Mouse (Mus musculus) olfactory bulb, adult 2 months (tissue): Measurements from ENCODE around the gene Kdm1b.

Source experiments
- CTCF ChIP-seq: fragments of 200-500 bp; IDR thresholded peaks from 2 replicates; pipeline ENCODE4 v1.5.1; 2012; ENCODE audit warnings: low read depth, mild to moderate bottlenecking, low read length, moderate library complexity; ENCODE audit not compliant: insufficient read depth
- POLR2A ChIP-seq: fragments of 200-500 bp; IDR thresholded peaks from 2 replicates; pipeline ENCODE4 v1.6.1; 2012; ENCODE audit warnings: mild to moderate bottlenecking, low read depth, low read length, moderate library complexity; ENCODE audit not compliant: insufficient read depth

DNA sequence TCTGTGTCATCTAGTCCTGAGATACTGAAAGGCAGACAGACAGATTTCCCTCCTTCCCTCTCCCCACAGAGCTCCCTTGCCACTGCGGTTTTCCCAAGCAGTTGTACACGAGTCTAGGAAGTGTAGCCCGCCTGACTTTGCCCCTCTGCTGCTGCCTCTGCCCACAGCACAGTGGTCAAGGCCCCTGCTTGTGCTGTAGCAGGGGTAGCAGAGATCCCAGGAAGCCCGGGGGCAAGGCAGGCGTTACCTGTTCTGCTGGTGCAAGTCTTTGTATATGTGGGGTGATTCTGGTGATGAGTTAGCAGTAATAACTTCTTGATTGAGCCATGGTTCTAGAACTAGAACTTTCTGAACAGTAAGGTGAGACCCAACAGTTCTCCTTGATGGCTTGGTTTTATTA is 32.9 kb downstream of the Kdm1b start:
- TF ChIP-seq CTCF = no peak
- TF ChIP-seq POLR2A = no peak
